Mouse (Mus musculus) embryonic facial prominence, embryonic 14.5 days (tissue): ENCODE data around the gene Psma6. TPM values are rescaled to one million over a fixed set of nuclear protein-coding genes. Genes with fewer than 3 reads are reported as not detected.

Experiments used
- ATAC-seq: fragments of 200-750 bp; cut with Nextera tagmentation; 2 replicates; pipeline ENCODE4 v1.8.0; 2017; ENCODE audit warnings: low read depth, moderate number of reproducible peaks, moderate TSS enrichment
- DNase-seq: peaks from one replicate; pipeline ENCODE4 v3.0.0-alpha.2; 2015; ENCODE audit warnings: low spot score
- H3K27ac ChIP-seq: fragments of 300-500 bp; sonication (generic); replicated peaks from 2 replicates; pipeline ENCODE4 v1.5.1; 2014; ENCODE audit warnings: low read depth, mild to moderate bottlenecking, low read length, moderate library complexity
- H3K27me3 ChIP-seq: fragments of 300-500 bp; sonication (generic); replicated peaks from 2 replicates; pipeline ENCODE4 v1.6.1; 2014; ENCODE audit warnings: low read length; ENCODE audit not compliant: control insufficient read depth, insufficient read depth
- H3K36me3 ChIP-seq: fragments of 300-500 bp; sonication (generic); 2 replicates; pipeline ENCODE4 v1.6.1; 2014; ENCODE audit warnings: low read length, mixed read lengths; ENCODE audit not compliant: control insufficient read depth, insufficient read depth
- H3K4me1 ChIP-seq: fragments of 300-500 bp; sonication (generic); 2 replicates; pipeline ENCODE4 v1.6.1; 2014; ENCODE audit warnings: antibody characterized with exemption, low read length; ENCODE audit not compliant: control insufficient read depth, insufficient read depth
- H3K4me2 ChIP-seq: fragments of 300-500 bp; sonication (generic); 2 replicates; pipeline ENCODE4 v1.6.1; 2014; ENCODE audit warnings: low read depth, mild to moderate bottlenecking, low read length, moderate library complexity, mixed read lengths
- H3K4me3 ChIP-seq: fragments of 300-500 bp; sonication (generic); 2 replicates; pipeline ENCODE4 v1.5.1; 2014; ENCODE audit warnings: low read depth, mild to moderate bottlenecking, low read length
- H3K9ac ChIP-seq: fragments of 300-500 bp; sonication (generic); 2 replicates; pipeline ENCODE4 v1.6.1; 2014; ENCODE audit warnings: low read depth, mild to moderate bottlenecking, low read length, moderate library complexity, mixed read lengths
- H3K9me3 ChIP-seq: fragments of 300-500 bp; sonication (generic); 2 replicates; pipeline ENCODE4 v1.6.1; 2016; ENCODE audit warnings: low read length; ENCODE audit not compliant: control insufficient read depth
- WGBS: fragments of 180-500 bp; shearing (Covaris S2); extraction: QIAGEN DNeasy Blood & Tissue Kit; methylation state at CpG from one replicate; pipeline ENCODE4 v1.1.7; 2014; 5-methylcytosine and 5-hydroxymethylcytosine counted together
- polyA plus RNA-seq: library from polyadenylated mRNA; unstranded; fragments of >200 nt; fragmentation: Nextera tagmentation; extraction: Ambion mirVana; gene quantifications from 2 replicates; pipeline ENCODE4 v1.2.1, GENCODE M21; 2014

Gene Psma6
- polyA plus RNA-seq, 1 experiment from 2014 or later, result 404 TPM

DNA sequence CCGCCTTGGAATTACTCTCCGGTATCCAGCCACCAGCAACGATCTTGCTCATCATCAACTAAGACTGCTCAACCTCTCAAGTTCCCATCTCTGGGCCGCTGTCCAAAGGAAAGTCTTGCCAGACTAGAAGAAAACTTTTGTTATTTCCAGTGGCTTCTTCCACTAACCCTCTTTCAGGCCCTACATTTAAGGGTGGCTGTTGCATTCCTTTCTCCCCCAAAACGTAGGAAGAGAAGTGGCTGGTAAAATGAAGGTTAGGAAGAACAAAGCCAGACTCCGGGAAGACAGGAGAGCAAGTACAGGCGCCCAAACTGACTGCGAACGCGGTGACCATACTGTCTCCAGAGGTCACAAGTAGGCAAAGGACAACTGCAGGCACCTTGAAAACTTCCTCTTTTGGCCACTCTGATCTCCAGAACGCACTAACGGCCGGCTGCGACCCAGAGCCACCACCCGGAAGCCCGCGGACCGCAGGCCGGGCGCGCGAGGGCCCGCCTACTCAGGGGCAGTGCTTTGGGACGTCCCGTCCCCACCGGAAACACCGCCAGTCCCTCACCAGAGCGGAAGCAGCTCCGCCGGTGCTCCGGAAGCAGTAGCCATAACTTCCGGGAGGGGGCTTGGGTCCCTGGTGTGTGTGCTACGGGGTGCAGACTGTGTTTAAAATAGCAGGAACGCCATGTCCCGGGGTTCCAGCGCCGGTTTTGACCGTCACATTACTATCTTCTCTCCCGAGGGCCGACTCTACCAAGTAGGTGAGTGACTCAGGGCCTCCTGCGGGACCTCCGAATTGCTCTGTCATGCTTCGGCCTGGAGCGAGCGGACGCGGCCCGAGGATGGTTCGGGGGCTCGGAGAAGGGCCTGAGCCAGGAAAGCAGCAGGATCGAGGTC, 14.5 kb downstream of the Psma6 start:
- no peaks in the 10 kb centered on the region for H3K9me3 ChIP-seq
- H3K27ac ChIP-seq, result peak overlapping the region; percentile 95
- H3K4me3 ChIP-seq, result peak overlapping the region; percentile 93
- H3K36me3 ChIP-seq, result peaks cover 3% of the 10 kb centered on the region; the same call in 1 of the 2 replicates
- peaks cover 15% of the 10 kb centered on the region for H3K4me1 ChIP-seq
- peak; percentile 100 for ATAC-seq
- peak; percentile 98 for DNase-seq
- H3K27me3 ChIP-seq, result no peaks in the 10 kb centered on the region
- peak overlapping the region; percentile 97 for H3K9ac ChIP-seq
- peak overlapping the region; percentile 96 for H3K4me2 ChIP-seq
- WGBS, result under 1% methylated on average over 39 of the region's 51 CpGs

DNA sequence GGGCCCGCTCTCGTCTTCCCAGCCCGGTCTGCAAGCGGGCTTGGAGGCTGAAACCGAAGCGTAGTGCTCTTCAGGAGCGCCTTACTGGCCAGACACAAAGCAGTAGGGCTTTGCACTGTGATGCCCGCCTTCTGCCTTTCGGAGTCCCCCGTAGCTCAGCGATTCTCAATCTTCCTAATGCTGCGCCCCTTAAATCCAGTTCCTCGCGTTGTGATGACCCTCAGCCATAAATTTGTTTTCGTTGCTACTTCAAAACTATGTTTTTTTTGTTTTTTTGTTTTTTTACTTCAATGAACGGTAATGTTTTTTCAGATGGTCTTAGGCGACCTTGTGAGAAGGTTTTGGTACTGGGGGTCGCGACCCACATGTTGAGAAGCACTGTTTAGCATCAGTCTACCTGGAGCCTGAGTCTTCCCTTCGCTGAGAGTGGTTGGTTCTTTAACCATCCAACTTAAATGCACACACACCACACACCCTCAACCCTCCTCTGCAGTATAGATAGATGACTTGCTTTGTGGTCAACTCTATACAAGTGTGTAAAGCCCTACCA, 15.2 kb downstream of the Psma6 start:
- no peaks in the 10 kb centered on the region for H3K9me3 ChIP-seq
- 0 out of 2 replicates have a peak, but pooled peaks have one; percentile 4 for ATAC-seq
- H3K27ac ChIP-seq, result peak overlapping the region; percentile 95
- peak overlapping the region; percentile 96 for H3K4me2 ChIP-seq
- no peak for DNase-seq
- 1% methylated on average over 16 of the region's 20 CpGs for WGBS
- peaks cover 15% of the 10 kb centered on the region for H3K4me1 ChIP-seq
- H3K27me3 ChIP-seq, result no peaks in the 10 kb centered on the region
- peak overlapping the region; percentile 97 for H3K9ac ChIP-seq
- H3K36me3 ChIP-seq, result peaks cover 9% of the 10 kb centered on the region; the same call in 1 of the 2 replicates
- peak overlapping the region; percentile 93 for H3K4me3 ChIP-seq

DNA sequence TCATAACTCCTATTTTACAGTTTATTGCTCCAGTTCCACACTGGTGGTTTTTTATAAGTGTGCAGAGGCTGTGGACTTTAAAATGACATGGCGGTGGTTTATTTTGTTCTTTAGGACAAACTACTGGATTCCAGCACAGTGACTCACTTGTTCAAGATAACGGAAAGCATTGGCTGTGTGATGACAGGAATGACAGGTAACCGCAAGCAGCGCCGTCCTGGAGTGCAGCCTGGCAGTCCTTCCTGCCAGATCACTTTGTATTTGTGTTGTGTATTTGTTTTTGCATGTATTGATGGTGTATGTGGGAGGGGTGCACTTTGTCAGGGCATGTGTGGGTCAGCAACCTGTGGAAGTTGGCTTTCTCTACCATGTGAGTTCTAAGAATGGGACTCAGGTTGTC, 23.9 kb downstream of the Psma6 start:
- Histone ChIP-seq H3K9ac (no peak overlapping the region), H3K4me1 (no peaks in the 10 kb centered on the region), H3K36me3 (peaks cover 66% of the 10 kb centered on the region), H3K27ac (no peak overlapping the region), H3K27me3 (no peaks in the 10 kb centered on the region), H3K4me3 (no peak overlapping the region), H3K9me3 (no peaks in the 10 kb centered on the region), H3K4me2 (no peak overlapping the region)
- WGBS, result 85% methylated on average over 5 of the region's 5 CpGs
- ATAC-seq (no peak), DNase-seq (no peak)

DNA sequence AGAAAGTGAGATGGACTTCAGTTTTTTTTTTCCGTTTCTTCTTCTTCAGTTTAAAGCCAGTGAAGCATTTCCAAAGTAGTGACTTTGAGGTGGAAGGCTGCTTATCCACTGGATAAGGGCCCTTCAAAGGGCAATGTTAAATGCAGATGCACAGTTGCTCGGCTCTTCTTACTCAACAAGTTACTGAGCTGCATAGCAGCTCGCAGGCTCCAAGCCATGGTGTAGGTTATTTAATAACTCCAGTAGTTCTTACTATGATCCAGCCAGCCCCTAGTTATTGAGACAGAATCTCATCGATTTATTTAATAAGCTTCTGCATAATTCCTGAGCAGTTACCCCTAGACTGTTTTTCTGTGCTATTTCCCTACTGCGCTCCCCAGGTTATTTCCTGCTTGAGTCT, 31.2 kb downstream of the Psma6 start:
- Histone ChIP-seq H3K36me3 (peaks cover 92% of the 10 kb centered on the region), H3K4me3 (no peak overlapping the region), H3K27me3 (no peaks in the 10 kb centered on the region), H3K4me2 (no peak overlapping the region), H3K27ac (no peak overlapping the region), H3K9ac (no peak overlapping the region), H3K4me1 (no peaks in the 10 kb centered on the region), H3K9me3 (no peaks in the 10 kb centered on the region)
- no peak for DNase-seq
- no peak for ATAC-seq
- 97% methylated on average over 5 of the region's 5 CpGs for WGBS

DNA sequence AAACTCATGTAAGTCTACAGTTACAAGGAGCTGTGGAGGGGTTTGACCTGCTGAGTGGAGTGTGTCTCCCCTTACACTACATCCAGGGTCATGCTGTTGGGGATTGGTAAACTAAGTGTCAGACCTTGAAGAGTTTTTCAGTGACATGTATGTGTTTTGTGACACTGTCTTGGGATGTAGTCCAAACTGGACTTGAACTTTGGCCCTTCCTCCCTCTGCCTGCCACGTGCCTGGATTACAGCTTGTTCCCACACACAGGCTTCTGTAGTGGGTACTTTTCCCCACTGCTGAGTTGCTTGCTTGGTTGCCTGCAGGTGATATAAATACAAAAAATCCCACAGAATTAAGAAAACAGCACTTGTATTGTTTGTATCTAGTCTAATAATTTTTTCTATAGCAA, 31.7 kb downstream of the Psma6 start:
- no peaks in the 10 kb centered on the region for H3K27me3 ChIP-seq
- H3K4me1 ChIP-seq, result no peaks in the 10 kb centered on the region
- H3K9me3 ChIP-seq, result no peaks in the 10 kb centered on the region
- H3K9ac ChIP-seq, result no peak overlapping the region
- DNase-seq (no peak), ATAC-seq (no peak)
- no peak overlapping the region for H3K4me2 ChIP-seq
- H3K36me3 ChIP-seq, result peaks cover 92% of the 10 kb centered on the region
- no peak overlapping the region for H3K27ac ChIP-seq
- no peak overlapping the region for H3K4me3 ChIP-seq
- 88% methylated on average over 1 of the region's 1 CpGs for WGBS

DNA sequence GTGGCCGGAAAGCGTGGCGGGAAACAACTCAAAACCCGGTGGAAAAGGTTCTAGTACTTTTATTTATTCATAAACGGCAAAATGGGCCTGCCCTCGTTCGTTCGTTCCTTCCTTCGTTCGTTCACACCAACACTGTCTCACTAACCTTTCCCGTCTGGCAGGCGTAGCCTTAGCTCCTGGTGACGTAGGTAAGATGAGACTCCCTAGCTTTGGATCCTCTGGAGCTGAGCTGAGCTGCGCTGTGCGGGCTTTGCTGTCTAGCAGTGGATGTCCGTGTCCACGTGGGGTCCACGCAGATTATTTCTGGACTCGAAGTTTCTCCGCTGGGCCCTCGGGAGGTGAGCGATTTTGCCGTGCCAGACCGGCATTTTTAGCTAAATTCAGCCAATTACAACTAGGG, 36.2 kb downstream of the Psma6 start:
- Histone ChIP-seq H3K36me3 (peaks cover 53% of the 10 kb centered on the region), H3K4me3 (no peak overlapping the region), H3K9ac (no peak overlapping the region), H3K4me1 (no peaks in the 10 kb centered on the region), H3K27me3 (no peaks in the 10 kb centered on the region), H3K4me2 (no peak overlapping the region), H3K27ac (no peak overlapping the region), H3K9me3 (no peaks in the 10 kb centered on the region)
- ATAC-seq (no peak), DNase-seq (no peak)
- WGBS, result 94% methylated on average over 24 of the region's 24 CpGs

DNA sequence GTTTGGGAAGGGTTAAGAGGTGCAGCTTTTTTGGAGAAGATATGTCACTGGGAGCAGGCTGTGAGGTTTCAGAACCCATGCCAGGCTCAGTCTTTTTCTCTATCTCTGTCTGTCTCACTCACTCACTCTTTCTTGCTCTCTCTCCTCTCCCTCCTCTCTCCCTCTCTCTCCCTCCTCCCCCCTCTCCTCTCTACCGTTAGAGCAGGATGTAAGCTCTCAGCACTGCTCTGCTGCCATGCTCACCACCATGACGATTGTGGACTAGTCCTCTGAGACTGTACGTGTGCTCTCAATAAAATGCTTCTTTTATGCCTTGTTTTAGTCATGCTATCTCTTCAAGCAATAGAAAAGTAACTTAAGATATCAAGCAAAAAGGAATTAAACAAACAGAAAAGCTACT, 38.0 kb downstream of the Psma6 start:
- ATAC-seq (no peak), DNase-seq (no peak)
- H3K4me1 ChIP-seq, result no peaks in the 10 kb centered on the region
- H3K36me3 ChIP-seq, result peaks cover 35% of the 10 kb centered on the region
- H3K4me2 ChIP-seq, result no peak overlapping the region
- no peaks in the 10 kb centered on the region for H3K27me3 ChIP-seq
- no peak overlapping the region for H3K9ac ChIP-seq
- H3K27ac ChIP-seq, result no peak overlapping the region
- no peak overlapping the region for H3K4me3 ChIP-seq
- no peaks in the 10 kb centered on the region for H3K9me3 ChIP-seq
- WGBS, result 25% methylated on average over 3 of the region's 3 CpGs

DNA sequence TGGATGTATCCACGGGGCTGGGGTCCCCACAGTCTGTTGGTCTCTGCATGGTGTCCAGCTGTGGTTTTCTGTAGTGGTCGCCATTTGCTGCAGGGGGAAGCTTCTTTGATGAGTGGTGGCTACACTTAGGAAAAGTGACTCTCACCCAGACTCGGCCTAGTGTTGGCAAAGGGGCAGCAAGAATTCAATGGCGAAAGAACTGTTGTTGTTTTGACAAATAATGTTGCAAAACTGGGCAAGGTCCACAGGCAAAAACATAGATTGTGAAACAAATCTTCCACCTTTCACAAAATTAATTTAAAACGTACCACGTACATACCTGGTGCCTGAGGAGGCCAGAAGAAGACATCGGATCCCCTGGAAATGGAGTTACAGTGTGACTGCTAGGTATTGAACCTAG, 42.3 kb downstream of the Psma6 start:
- H3K27me3 ChIP-seq, result no peaks in the 10 kb centered on the region
- H3K9ac ChIP-seq, result no peak overlapping the region
- H3K9me3 ChIP-seq, result no peaks in the 10 kb centered on the region
- H3K36me3 ChIP-seq, result no peaks in the 10 kb centered on the region
- ATAC-seq, result no peak
- DNase-seq, result no peak
- 88% methylated on average over 7 of the region's 7 CpGs for WGBS
- no peak overlapping the region for H3K4me2 ChIP-seq
- H3K27ac ChIP-seq, result no peak overlapping the region
- H3K4me1 ChIP-seq, result no peaks in the 10 kb centered on the region
- no peak overlapping the region for H3K4me3 ChIP-seq
